Mouse (Mus musculus) bone marrow macrophage, adult 2 months (primary cell): ENCODE measurements around the gene Ptpro.

Experiments
- CTCF ChIP-seq: IDR thresholded peaks from 2 replicates; pipeline ENCODE4 v1.5.1; 2012; ENCODE audit warnings: low read depth, mild to moderate bottlenecking, low read length, moderate library complexity
- POLR2A ChIP-seq: IDR thresholded peaks from 2 replicates; pipeline ENCODE4 v1.6.1; 2012; ENCODE audit warnings: mild to moderate bottlenecking, low read depth, low read length, borderline replicate concordance

- no peak for TF ChIP-seq CTCF
- TF ChIP-seq POLR2A = no peak
Measured at GRCm38 (mm10) chr6:137492582-137492981, 240.5 kb downstream of the Ptpro start.
